Mouse (Mus musculus): ENCODE measurements around the gene Slc27a4.

DNA sequence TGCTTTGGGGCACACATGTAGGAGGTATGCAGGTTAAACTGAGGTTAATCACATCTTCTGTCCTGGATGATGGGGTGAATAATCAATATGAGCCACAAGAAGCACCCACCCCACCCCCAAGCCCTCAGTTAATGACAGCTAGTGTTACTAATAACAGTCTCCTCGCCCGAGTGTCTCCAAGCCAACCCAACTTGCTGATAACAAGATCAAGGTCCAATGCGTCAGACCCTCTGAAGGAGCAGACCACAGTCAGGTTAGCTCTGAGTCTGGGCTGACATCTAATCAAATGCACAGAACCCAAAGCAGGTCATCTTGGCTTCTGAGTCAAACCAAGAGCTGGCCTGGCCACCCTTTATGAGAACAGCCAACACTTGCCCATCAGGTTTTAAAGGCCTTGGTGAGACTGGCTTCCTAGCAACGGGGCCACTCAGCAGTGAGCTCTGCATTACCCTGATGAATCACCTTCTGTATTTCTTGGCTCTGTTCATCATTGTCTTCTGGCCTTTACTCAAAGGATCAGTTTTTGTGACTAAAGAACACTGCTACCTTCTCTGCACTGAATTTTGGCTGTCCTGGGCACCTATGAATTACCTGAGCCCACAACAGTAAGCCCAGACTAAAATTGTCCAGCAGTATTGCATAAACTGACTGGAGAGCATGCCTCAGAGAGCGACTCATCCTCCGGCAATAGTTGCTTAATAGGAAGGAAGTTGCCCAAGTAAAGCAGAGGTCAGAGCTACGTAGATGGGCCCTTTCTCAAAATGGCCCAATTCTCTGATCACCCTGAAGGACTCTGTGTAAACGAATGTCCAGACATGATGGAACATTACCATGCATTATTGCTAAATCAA lies 30.6 kb upstream of the Slc27a4 start:
- TF ChIP-seq CTCF (IDR thresholded peaks at IDR 0.05; ENCODE audit: low read depth) (no peak), EP300 (IDR thresholded peaks at IDR 0.05; ENCODE audit: low read depth) (no peak)

All from heart, postnatal 0 days (tissue).